Mouse (Mus musculus) retina, postnatal 7 days (tissue): ENCODE measurements around the gene Camsap1.

Source experiments
- DNase-seq: peaks from one replicate; pipeline ENCODE4 v3.0.0-alpha.2; 2012; ENCODE audit warnings: low read depth, low spot score

Gene Camsap1

GRCm38 (mm10) chr2:25884756-25885155 is 98.3 kb downstream of the Camsap1 start:
- DNase-seq = no peak

- DNase-seq = no peak
These were observed 100.8 kb downstream of the Camsap1 start for GRCm38 (mm10) chr2:25882276-25882675.

GRCm38 (mm10) chr2:25879061-25879460 is 104.0 kb downstream of the Camsap1 start:
- DNase-seq = no peak

GRCm38 (mm10) chr2:25878516-25878915 is 104.6 kb downstream of the Camsap1 start:
- DNase-seq = no peak

- no peak for DNase-seq
These were observed 105.3 kb downstream of the Camsap1 start for GRCm38 (mm10) chr2:25877736-25878268.

GRCm38 (mm10) chr2:25877250-25877735 is 105.8 kb downstream of the Camsap1 start:
- DNase-seq = no peak
